Mouse (Mus musculus) left cerebral cortex, adult 2 months (tissue): Measurements from ENCODE around the gene Saysd1. TPM values are rescaled to one million over a fixed set of nuclear protein-coding genes. Genes with fewer than 3 reads are reported as not detected.

Experiments
- DNase-seq, 2 experiments: peaks; one replicate each; pipeline ENCODE4 v3.0.0; 2021 to 2022; ENCODE audit warnings: low spot score in 2 of 2, mixed read lengths in 1 of 2; ENCODE audit errors: extremely low spot score in 1 of 2
- H3K27ac ChIP-seq: fragments of 200-600 bp; 2 replicates; pipeline ENCODE4 v1.8.1; 2022
- H3K4me3 ChIP-seq: fragments of 200-600 bp; 2 replicates; pipeline ENCODE4 v1.8.1; 2022
- CTCF ChIP-seq: fragments of 200-600 bp; IDR thresholded peaks from 2 replicates; pipeline ENCODE4 v1.8.1; 2022; ENCODE audit warnings: antibody characterized with exemption, mild to moderate bottlenecking, moderate library complexity
- intact Hi-C: fragments of 180-260 bp; cut with DNase I; formaldehyde crosslinking; loops from one replicate; pipeline ENCODE4 v1.15.1; 2025
- long read RNA-seq, 2 experiments: library from polyadenylated mRNA; stranded (forward); transcript quantifications; one replicate each; pipeline ENCODE4 v2.0.0; 2021; ENCODE audit warnings: borderline mapping rate in 2 of 2
- total RNA-seq, 2 experiments: library from RNA; stranded (reverse); gene quantifications; 2 replicates each; pipeline ENCODE4 v1.2.3; 2021

Gene Saysd1
- total RNA-seq: 1 to 10 TPM; 4.3 to 4.7 TPM
- long read RNA-seq, experiment 1, transcript Saysd1-201 (2 exons, 2,315 nt): major isoform, 7 of 9 reads
- long read RNA-seq, experiment 1, partial matches to known transcripts: 0 of 9 reads
- long read RNA-seq, experiment 1, other reads (novel, unspliced or antisense): 2 of 9 reads
- long read RNA-seq, experiment 2, transcript Saysd1-201 (2 exons, 2,315 nt): major isoform, 6 of 7 reads
- long read RNA-seq, experiment 2, partial matches to known transcripts: 0 of 7 reads
- long read RNA-seq, experiment 2, other reads (novel, unspliced or antisense): 1 of 7 reads

DNA sequence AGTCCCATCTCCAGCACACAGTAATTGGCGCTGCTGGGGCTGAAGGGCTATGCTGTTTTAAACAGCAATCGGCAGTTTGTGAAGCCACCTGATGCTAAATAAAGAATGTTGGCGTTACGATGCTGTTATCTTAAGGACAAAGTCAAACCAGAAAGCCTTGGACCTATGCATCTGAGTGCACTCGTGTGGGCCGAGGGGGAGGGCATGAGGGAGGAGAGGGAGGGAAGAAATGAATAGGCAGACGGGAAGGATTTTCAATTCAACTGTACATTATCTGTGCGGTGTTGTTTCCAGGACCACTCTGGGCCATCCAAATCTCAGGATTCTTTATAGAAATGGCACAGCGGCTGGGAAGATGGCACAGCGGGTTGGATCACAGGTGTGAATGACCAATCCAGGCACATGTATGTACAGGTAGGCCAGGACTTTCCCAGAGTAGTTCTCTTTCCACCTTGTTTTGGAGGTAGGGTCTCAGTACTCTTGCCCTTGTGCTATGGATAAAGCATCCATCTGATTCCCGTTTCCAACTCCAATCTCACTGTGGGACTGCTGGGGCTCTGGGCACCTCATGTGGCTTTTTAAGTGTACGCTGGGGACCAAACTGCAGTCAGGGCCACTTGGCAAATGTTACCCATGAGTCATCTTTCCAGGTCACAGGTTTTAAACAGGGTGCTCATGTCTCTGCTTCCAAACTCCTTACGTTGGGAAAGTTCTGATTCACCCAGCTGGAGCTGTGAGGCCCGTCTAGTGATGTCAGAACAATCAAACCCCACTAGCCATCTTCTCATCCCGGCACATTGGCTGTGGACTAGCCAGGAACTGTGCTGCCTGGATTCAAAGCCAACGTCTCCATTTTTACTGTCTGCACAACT lies at the start of gene Saysd1:
Saysd1 (minus strand) TSS at position 51 of the 872 bp plus-strand sequence.
- no peak within 1 kb of the TSS for H3K27ac ChIP-seq
- no peak for DNase-seq
- no peak within 1 kb of the TSS for H3K4me3 ChIP-seq
- TF ChIP-seq CTCF: no peak
- intact Hi-C loops: no loop called here

DNA sequence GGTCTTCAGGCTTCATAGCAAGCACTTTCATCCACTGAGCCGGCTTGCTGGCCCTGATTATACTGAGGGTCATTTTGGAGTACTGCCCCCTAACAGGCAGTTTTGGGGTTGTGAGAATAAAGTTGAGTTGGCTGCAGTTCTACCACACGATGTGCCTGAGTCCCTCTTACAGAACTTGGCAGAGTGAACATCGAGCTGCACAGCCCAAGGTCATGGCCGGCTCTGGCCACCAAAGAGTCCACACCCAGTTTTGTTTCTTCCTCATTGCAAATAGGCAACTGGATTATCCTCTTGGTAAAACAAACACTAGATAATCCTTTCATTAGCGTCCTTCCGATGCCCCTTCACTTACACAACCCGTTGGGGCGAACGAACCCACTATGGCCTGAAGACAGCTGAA lies 47.1 kb upstream of the Saysd1 start:
- no peak for DNase-seq
- TF ChIP-seq CTCF: no peak
- intact Hi-C loops: loop anchor here (2.0 kb wide), 1 partner anchor 19 kb away; no protein-coding TSS in a partner anchor
- Histone ChIP-seq H3K4me3 (no peak overlapping the region), H3K27ac (no peak overlapping the region)

DNA sequence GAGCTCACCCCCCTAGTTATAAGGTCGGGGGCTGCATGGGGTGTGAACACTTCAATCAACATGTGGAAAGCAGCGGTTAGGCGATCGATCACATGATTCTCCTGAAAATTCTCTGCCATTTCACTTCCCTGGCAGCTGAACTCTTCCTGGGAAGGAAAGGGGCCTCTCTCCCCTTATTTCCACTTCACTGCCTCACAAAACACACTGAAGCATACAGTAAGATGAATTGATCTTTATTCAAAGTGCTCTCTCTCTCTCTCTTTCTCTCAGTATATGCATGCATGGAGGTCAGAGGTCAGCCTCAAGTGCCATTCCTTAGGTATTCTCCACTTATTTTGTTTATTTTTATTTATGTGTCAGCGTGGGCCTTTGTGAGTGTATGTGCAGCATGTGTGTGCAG lies 45.4 kb upstream of the Saysd1 start:
- DNase-seq: no peak
- no peak for TF ChIP-seq CTCF
- H3K27ac ChIP-seq: no peak overlapping the region
- H3K4me3 ChIP-seq: no peak overlapping the region
- intact Hi-C loops: loop anchor here (2.0 to 5.0 kb wide), 2 partner anchors 21 to 361 kb away; partner anchors contain the start of gene Rtraf

DNA sequence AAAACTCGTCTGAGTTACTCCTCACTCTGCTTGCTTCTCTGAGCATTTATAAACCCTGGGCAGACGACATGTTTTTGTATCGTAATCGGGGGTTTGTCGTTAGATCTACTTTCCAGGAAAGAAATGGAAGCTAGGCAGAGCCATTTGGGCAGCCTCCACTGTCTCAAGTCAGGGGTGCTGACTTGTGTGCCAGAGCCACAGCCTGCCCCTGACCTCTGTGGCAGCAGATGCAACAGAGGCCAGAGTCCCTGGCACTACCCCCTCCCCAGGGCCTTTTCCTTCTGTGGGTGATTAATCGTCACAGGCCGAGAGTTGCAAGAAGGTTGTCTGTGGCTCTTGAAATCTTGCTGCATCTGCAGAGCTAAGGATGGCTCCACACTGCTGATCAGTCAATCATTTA lies 44.3 kb upstream of the Saysd1 start:
- Histone ChIP-seq H3K27ac (no peak overlapping the region), H3K4me3 (no peak overlapping the region)
- no peak for TF ChIP-seq CTCF
- no peak for DNase-seq
- intact Hi-C loops: loop anchor here (5.0 kb wide), 1 partner anchor 360 kb away; the partner anchor contains the start of gene Rtraf

DNA sequence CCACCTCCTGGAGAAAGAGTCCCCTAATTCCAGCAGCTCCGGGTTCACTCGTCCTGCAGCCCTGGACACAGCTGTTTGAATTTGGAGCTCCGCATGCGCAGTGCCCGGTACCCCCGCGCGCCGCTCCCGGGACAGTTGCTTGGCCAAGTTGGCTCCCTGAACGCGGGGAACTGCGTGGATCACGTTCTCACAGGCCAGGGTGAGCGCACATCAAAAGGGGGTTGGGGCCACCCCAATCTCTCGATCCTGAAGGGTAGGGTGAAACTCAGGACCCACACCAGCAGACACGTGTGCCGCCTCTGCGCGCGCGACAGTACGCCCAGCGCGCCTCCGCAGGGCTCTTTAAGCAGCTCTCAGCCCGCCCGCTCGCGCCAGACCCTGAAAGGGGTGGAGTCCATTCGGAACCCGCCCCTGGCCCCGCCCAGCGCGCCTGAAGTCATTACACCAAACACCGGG lies 43.2 kb upstream of the Saysd1 start, which contains the start of gene Kcnk5:
Kcnk5 (minus strand) TSS at position 344 of the 456 bp plus-strand sequence.
- peak within 1 kb of the TSS; percentile 55 for H3K4me3 ChIP-seq
- no peak for TF ChIP-seq CTCF
- peak; percentile 56 to 63 for DNase-seq
- no peak within 1 kb of the TSS for H3K27ac ChIP-seq
- intact Hi-C loops: loop anchor here (5.0 kb wide), 1 partner anchor 359 kb away; the partner anchor contains the start of gene Rtraf

DNA sequence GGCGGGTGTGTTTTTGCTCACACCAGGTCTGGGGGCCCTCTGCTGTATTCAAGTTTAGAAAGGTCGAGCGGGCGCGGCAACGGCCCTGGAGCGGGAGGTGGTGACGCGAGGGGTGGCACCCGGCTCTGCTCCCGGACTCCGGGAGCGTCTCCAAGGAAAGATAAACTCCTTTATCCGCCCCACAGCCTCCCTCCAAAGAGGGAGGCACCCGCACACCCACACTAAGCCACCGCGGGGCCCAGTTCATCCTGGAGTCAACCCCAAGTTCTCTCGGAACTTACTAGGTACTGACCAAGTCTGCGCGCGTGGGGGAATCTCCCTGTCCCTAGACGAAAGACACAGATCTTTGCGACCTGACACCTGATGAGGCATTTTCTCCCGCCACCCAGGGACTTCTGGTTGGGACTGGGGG lies 42.4 kb upstream of the Saysd1 start:
- no peak for TF ChIP-seq CTCF
- Histone ChIP-seq H3K27ac (no peak overlapping the region), H3K4me3 (peak overlapping the region; percentile 55)
- DNase-seq: no peak
- intact Hi-C loops: loop anchor here (5.0 kb wide), 1 partner anchor 358 kb away; the partner anchor contains the start of gene Rtraf

DNA sequence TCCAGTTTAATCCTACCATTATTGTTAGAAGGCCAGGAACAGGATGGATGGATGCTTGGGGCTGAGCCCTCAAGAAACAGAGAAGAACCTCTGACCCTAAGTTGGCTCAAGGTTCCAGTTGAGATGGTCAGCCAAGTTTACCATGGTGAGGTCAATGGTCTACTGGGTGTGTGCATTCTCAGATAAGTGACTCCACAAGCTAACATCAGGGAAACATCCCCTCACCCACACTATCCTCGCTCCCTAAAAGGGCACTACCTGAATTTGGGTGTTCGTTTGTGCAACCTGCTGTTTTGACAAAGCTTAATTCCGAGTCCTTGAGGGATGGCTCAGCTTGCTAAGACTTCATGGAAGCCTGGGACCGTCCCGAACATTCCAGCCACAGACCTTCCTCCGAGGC lies 42.0 kb upstream of the Saysd1 start:
- no peak overlapping the region; the same call in 1 of the 2 replicates for H3K4me3 ChIP-seq
- no peak for TF ChIP-seq CTCF
- intact Hi-C loops: loop anchor here (5.0 kb wide), 1 partner anchor 358 kb away; the partner anchor contains the start of gene Rtraf
- DNase-seq: no peak
- no peak overlapping the region for H3K27ac ChIP-seq

DNA sequence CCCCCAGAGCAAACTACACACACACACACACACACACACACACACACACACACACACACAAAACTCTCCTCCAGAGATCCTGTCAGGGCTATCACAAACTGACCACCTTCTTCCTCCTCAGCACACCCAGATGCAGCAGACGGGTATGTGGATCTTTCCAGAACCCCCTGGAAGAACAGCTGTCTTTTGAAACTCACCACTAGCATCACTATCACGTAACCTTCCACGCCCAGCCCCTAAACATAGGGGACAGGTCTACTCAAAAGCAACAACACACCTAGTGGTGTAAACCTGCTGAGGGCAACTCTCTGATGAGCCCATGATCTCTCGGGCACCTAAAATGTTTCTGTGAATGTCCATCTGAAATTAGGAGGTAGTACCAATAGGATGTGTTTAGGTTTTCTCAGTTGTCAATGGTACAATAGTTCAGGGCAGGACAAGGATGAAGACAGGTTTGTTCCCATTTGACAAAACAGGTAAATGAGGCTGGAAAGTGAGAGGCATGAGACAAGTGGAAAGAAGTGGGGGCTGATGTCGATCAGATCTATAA lies 41.5 kb upstream of the Saysd1 start:
- H3K4me3 ChIP-seq: no peak overlapping the region
- no peak overlapping the region for H3K27ac ChIP-seq
- TF ChIP-seq CTCF: no peak
- no peak for DNase-seq
- intact Hi-C loops: loop anchor here (5.0 kb wide), 1 partner anchor 358 kb away; the partner anchor contains the start of gene Rtraf

DNA sequence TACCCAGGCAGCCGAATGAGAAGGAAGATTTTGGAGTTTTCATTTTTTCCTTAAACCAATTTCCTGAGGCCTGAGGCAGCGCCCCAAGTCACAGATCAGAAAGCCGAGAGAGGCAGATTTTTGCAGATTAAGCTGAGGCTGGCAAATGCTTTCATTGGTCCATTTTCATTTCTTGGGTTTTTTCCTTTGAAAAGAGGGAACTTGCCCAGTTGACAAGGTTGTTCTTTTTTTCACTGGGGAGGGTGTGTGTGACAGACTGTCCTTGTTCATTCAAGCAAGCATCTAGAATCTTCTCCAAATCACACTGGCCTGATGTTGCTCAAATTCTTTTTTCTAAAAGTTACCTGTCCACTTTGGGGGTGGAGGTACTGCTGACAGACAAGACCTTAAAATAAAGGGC lies 40.7 kb upstream of the Saysd1 start:
- intact Hi-C loops: no loop called here
- no peak for TF ChIP-seq CTCF
- H3K27ac ChIP-seq: no peak overlapping the region
- H3K4me3 ChIP-seq: no peak overlapping the region
- DNase-seq: no peak

DNA sequence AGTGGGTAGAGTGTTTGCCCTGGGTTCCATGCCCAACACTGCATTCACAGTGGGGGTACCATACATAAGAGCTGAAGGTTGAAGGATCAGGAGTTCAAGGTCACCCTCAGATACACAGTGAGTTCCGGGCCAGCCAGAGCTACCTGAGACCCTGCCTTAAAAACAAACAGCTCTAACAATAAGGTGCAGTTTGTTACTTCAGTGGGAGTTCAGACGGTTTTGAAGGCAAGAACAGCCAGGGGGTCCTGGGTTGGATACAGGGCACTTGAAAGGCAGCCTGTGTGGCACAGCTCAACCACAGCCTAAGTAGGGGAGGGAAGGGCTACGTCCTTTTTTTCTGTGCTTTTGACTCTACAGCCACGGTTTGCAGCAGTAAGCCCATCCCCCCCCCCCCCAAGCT lies 40.3 kb upstream of the Saysd1 start:
- no peak for DNase-seq
- H3K4me3 ChIP-seq: no peak overlapping the region
- intact Hi-C loops: no loop called here
- TF ChIP-seq CTCF: no peak
- no peak overlapping the region for H3K27ac ChIP-seq

DNA sequence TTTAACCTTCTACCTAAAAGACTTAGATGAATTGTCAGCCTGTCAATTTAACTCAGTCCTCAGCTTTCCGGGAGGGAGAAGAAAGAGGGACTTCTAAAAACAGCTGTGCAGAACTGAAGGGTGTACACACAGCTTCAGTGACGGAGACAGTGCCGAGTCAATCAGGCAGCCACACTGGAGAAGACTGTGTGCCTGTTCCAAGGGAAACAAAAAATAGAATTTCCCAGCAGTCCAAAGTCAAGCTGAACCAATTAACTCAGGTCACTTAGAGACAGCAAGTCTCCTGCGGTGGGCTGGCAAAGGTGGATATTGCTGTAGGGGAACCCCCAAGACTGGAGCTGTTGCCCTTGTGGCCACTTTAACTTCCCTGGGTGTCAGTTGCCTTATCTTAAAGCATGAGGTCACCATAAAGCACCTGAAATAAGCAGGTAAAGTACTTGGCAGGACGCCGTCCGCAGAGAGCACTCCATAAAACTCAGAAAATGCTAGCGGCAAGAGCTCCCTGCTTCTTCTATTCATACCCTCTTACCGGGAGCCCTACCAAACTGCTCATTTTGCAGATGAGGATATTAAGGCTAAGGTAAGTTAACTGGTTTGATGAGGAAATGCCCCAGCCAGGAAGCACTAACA lies 39.3 kb upstream of the Saysd1 start:
- no peak overlapping the region for H3K4me3 ChIP-seq
- intact Hi-C loops: no loop called here
- no peak for DNase-seq
- no peak for TF ChIP-seq CTCF
- no peak overlapping the region for H3K27ac ChIP-seq
